Mouse (Mus musculus) small intestine, adult 2 months (tissue): Measurements from ENCODE around the gene Dnaaf1.

Experiments used
- CTCF ChIP-seq: fragments of 200-500 bp; IDR thresholded peaks from 2 replicates; pipeline ENCODE4 v1.5.1; 2012; ENCODE audit warnings: low read depth, mild to moderate bottlenecking, control low read depth, inconsistent platforms, low read length, moderate library complexity, mixed read lengths; ENCODE audit not compliant: insufficient replicate concordance, insufficient read length; ENCODE audit errors: extremely low read depth
- POLR2A ChIP-seq: fragments of 200-500 bp; IDR thresholded peaks from 2 replicates; pipeline ENCODE4 v1.6.1; 2012; ENCODE audit warnings: low read depth, mild to moderate bottlenecking, control low read depth, inconsistent platforms, low read length, moderate library complexity

DNA sequence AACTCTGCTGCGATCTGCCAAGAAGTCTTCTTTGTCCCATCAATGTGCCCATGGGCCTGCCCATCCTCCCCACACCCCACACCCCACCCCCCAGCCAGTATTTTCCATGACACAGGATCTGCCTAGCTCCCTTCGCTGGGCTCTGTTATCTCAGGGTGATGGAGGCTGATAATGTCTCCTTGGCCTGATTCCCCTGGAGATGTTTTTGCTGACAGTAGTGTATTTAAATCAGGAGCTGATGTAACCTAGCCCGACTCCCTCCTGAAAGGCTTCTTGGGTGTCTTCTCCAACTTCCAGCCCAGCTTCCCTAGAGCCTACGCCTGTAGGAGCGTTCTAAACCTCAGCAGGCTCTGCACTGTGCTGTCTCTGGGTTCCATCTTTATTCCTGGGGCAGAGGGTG, 43.9 kb downstream of the Dnaaf1 start:
- TF ChIP-seq POLR2A (no peak), CTCF (no peak)
